In genomic region chr4:150622641-150623040, GRCm38 (mm10) we compare ENCODE assay signal across 18 mouse cellular contexts. TPM values are rescaled to one million over a fixed set of nuclear protein-coding genes. Genes with fewer than 3 reads are reported as not detected.
"Had no signal": no experiment of that assay in that cellular context is flagged by ENCODE, and none has a peak within 500 bp of the region (broad histone marks: within the 10 kb centered on the region; RNA-seq: fewer than 3 reads in every experiment).

No protein-coding gene starts in this region.

- H3K9me3 ChIP-seq: neural tube, embryonic 15.5 days; stomach, embryonic 15.5 days had no signal

- H3K4me1 ChIP-seq: stomach, embryonic 15.5 days had no signal

- H3K4me3 ChIP-seq: neural tube, embryonic 15.5 days; stomach, embryonic 15.5 days had no signal

- DNase-seq: retina, postnatal 1 day; right cerebral cortex, adult 18-20 months; right cerebral cortex, postnatal 14 days; right cerebral cortex, postnatal 25 days; right cerebral cortex, postnatal 4 days; spleen, adult 18-20 months; thymus, adult 18-20 months; thymus, adult 2 months; thymus, postnatal 14 days; thymus, postnatal 25 days; thymus, postnatal 36 days; thymus, postnatal 4 days had no signal

- H3K27me3 ChIP-seq: neural tube, embryonic 15.5 days; stomach, embryonic 15.5 days had no signal

- H3K9ac ChIP-seq: neural tube, embryonic 15.5 days; stomach, embryonic 15.5 days had no signal

- H3K4me2 ChIP-seq: neural tube, embryonic 15.5 days; stomach, embryonic 15.5 days had no signal

- H3K27ac ChIP-seq: neural tube, embryonic 15.5 days; stomach, embryonic 15.5 days; stomach, postnatal 0 days had no signal

RNA-seq across cellular contexts. Expression of gene Slc45a1, which starts 29.3 kb away (rescaled TPM):
- total RNA-seq: neutrophil, adult 5-6 weeks had no signal
- polyA plus RNA-seq: spleen, adult 2 months; thymus, postnatal 0 days had no signal
